Mouse (Mus musculus) testis, adult 2 months (tissue): ENCODE measurements around the gene Mroh2a.

Source experiments
- CTCF ChIP-seq: fragments of 200-500 bp; IDR thresholded peaks from 2 replicates; pipeline ENCODE4 v1.5.1; 2012; ENCODE audit warnings: low read depth, mild to moderate bottlenecking, inconsistent platforms, low read length, moderate library complexity; ENCODE audit not compliant: control insufficient read depth, insufficient read depth, insufficient replicate concordance
- POLR2A ChIP-seq: fragments of 200-500 bp; IDR thresholded peaks from 2 replicates; pipeline ENCODE4 v1.6.1; 2012; ENCODE audit warnings: low read depth, mild to moderate bottlenecking, inconsistent platforms, low read length, moderate library complexity; ENCODE audit not compliant: control insufficient read depth

DNA sequence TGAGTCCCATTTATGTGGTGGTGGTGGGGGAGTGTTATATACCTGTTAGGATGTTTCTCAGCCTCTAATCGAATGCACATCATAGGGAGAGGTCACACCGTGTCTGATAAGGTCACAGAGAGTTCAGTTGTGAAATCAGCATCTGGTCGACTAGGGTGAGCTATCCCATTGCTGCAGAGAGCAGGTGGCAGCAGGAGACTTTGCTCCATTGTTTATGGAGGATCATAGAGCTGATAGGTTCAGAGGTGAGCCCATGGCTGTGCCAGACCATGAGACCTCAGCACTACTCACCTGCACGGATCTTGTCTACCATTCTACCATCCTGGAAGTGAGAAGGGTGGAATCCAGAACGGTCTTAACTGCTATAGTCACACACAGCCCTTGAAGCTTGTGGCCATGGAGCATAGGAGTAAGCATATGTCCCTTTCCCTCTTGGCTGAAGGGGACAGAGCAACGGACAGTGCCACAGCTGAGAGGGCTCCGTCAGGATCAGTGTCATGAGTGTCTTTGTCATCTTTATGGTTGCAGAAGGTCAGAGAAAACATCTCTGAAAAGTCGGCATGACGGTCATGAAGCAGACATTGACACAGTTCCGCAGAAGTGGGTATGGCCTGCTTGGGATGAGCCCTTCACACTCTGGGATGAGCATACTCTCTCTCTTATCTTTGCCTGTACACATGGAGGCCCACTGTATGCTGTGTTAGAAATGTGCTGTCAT lies 57.6 kb downstream of the Mroh2a start:
- TF ChIP-seq POLR2A (no peak), CTCF (no peak)
